Mouse (Mus musculus) adrenal gland, adult 2 months (tissue): ENCODE results near the gene Ppid. TPM values are rescaled to one million over a fixed set of nuclear protein-coding genes. Genes with fewer than 3 reads are reported as not detected.

ENCODE experiments used
- polyA plus RNA-seq: library from polyadenylated mRNA; depleted of rRNA; stranded (reverse); fragments of >200 nt; gene quantifications from 2 replicates; pipeline ENCODE4 v1.2.3, GENCODE M21; 2012; rRNA removed
- total RNA-seq, 2 experiments: library from RNA; stranded (reverse); gene quantifications; 2 replicates each; pipeline ENCODE4 v1.2.3; 2021

Gene Ppid
- total and polyA plus RNA-seq, 3 experiments: 3.7 to 53.4 (median 51.4) TPM

Other genes with a start within 250 kb of the Ppid start
- 1 to 10 TPM; 7.4 to 8.5 TPM for gene Fnip2, start 23.5 kb upstream of the Ppid start, total RNA-seq
- gene Fnip2, start 23.5 kb upstream of the Ppid start, polyA plus RNA-seq: 1.2 and 1.9 TPM in 2 replicates
- 1 to 10 TPM; 1.0 to 2.2 TPM for gene 4930579G24Rik, start 37.7 kb downstream of the Ppid start, total RNA-seq
- gene 4930579G24Rik, start 37.7 kb downstream of the Ppid start, polyA plus RNA-seq: 1.1 and 1.2 TPM in 2 replicates
- 100 to 1,000 TPM; 210 to 240 TPM for gene Etfdh, start 38.2 kb downstream of the Ppid start, total RNA-seq
- 549 and 654 TPM in 2 replicates for gene Etfdh, start 38.2 kb downstream of the Ppid start, polyA plus RNA-seq
- not detected for gene Rxfp1, start 146.5 kb downstream of the Ppid start, total RNA-seq
- not detected in 2 replicates for gene Rxfp1, start 146.5 kb downstream of the Ppid start, polyA plus RNA-seq